Mouse (Mus musculus) midbrain, embryonic 16.5 days (tissue): ENCODE data around the gene Thra. TPM values are rescaled to one million over a fixed set of nuclear protein-coding genes. Genes with fewer than 3 reads are reported as not detected.

Source experiments
- ATAC-seq: fragments of 200-750 bp; cut with Nextera tagmentation; 2 replicates; pipeline ENCODE4 v1.8.0; 2017; ENCODE audit warnings: moderate TSS enrichment
- H3K27ac ChIP-seq: fragments of 300-500 bp; sonication (generic); 2 replicates; pipeline ENCODE4 v1.5.1; 2014; ENCODE audit warnings: mild to moderate bottlenecking, low read length, mixed read lengths
- H3K27me3 ChIP-seq: fragments of 300-500 bp; sonication (generic); 2 replicates; pipeline ENCODE4 v1.6.1; 2014; ENCODE audit warnings: low read depth, low read length, mixed read lengths; ENCODE audit not compliant: control insufficient read depth, insufficient read depth
- H3K36me3 ChIP-seq: fragments of 300-500 bp; sonication (generic); 2 replicates; pipeline ENCODE4 v1.6.1; 2014; ENCODE audit warnings: mild to moderate bottlenecking, low read length, moderate library complexity, mixed read lengths; ENCODE audit not compliant: control insufficient read depth, insufficient read depth
- H3K4me1 ChIP-seq: fragments of 300-500 bp; sonication (generic); 2 replicates; pipeline ENCODE4 v1.6.1; 2014; ENCODE audit warnings: mild to moderate bottlenecking, low read length, mixed read lengths; ENCODE audit not compliant: control insufficient read depth, insufficient read depth
- H3K4me2 ChIP-seq: fragments of 300-500 bp; sonication (generic); 2 replicates; pipeline ENCODE4 v1.6.1; 2014; ENCODE audit warnings: mild to moderate bottlenecking, low read length, mixed read lengths
- H3K4me3 ChIP-seq: fragments of 300-500 bp; sonication (generic); 2 replicates; pipeline ENCODE4 v1.5.1; 2014; ENCODE audit warnings: low read depth, mild to moderate bottlenecking, low read length, moderate library complexity, mixed read lengths
- H3K9ac ChIP-seq: fragments of 300-500 bp; sonication (generic); 2 replicates; pipeline ENCODE4 v1.6.1; 2014; ENCODE audit warnings: low read depth, low read length, mixed read lengths
- H3K9me3 ChIP-seq: fragments of 300-500 bp; sonication (generic); replicated peaks from 2 replicates; pipeline ENCODE4 v1.6.1; 2014; ENCODE audit warnings: mild to moderate bottlenecking, low read length, mixed read lengths; ENCODE audit not compliant: control insufficient read depth, poor library complexity, severe bottlenecking
- WGBS: fragments of 180-500 bp; shearing (Covaris S2); extraction: QIAGEN DNeasy Blood & Tissue Kit; methylation state at CpG from one replicate; pipeline ENCODE4 v1.1.7; 2014; 5-methylcytosine and 5-hydroxymethylcytosine counted together
- polyA plus RNA-seq: library from polyadenylated mRNA; unstranded; fragments of >200 nt; fragmentation: Nextera tagmentation; extraction: Ambion mirVana; gene quantifications from 2 replicates; pipeline ENCODE4 v1.2.1, GENCODE M21; 2015

The Thra gene
- 139 and 149 TPM in 2 replicates for polyA plus RNA-seq

GRCm38 (mm10) chr11:98740393-98741050 lies at the start of gene Thra:
Thra (plus strand) TSS chr11:98740638.
- H3K4me3 ChIP-seq = peak within 1 kb of the TSS; percentile 83
- H3K36me3 ChIP-seq = no peaks in the 10 kb centered on the region
- H3K4me1 ChIP-seq = peaks cover 43% of the 10 kb centered on the region
- peak; percentile 31 for ATAC-seq
- H3K4me2 ChIP-seq = peak within 1 kb of the TSS; percentile 93
- peak within 1 kb of the TSS; percentile 100 for H3K27ac ChIP-seq
- H3K9me3 ChIP-seq = no peaks in the 10 kb centered on the region
- WGBS = under 1% methylated on average over 22 of the region's 22 CpGs
- H3K9ac ChIP-seq = peak within 1 kb of the TSS; percentile 96
- no peaks in the 10 kb centered on the region for H3K27me3 ChIP-seq

GRCm38 (mm10) chr11:98693201-98693600 lies 47.2 kb upstream of the Thra start:
- H3K27me3 ChIP-seq = no peaks in the 10 kb centered on the region
- H3K9me3 ChIP-seq = no peaks in the 10 kb centered on the region
- H3K4me1 ChIP-seq = no peaks in the 10 kb centered on the region
- no peak overlapping the region for H3K9ac ChIP-seq
- H3K4me2 ChIP-seq = no peak overlapping the region
- ATAC-seq = no peak
- 78% methylated on average over 13 of the region's 13 CpGs for WGBS
- peaks cover 56% of the 10 kb centered on the region for H3K36me3 ChIP-seq
- H3K4me3 ChIP-seq = no peak overlapping the region
- no peak overlapping the region for H3K27ac ChIP-seq

GRCm38 (mm10) chr11:98693746-98694145 lies 46.7 kb upstream of the Thra start:
- Histone ChIP-seq H3K9me3 (no peaks in the 10 kb centered on the region), H3K9ac (no peak overlapping the region), H3K4me2 (no peak overlapping the region), H3K4me3 (no peak overlapping the region), H3K27ac (no peak overlapping the region), H3K27me3 (no peaks in the 10 kb centered on the region), H3K36me3 (peaks cover 55% of the 10 kb centered on the region), H3K4me1 (no peaks in the 10 kb centered on the region)
- 90% methylated on average over 8 of the region's 9 CpGs for WGBS
- no peak for ATAC-seq

GRCm38 (mm10) chr11:98694301-98694700 lies 46.1 kb upstream of the Thra start:
- Histone ChIP-seq H3K4me1 (no peaks in the 10 kb centered on the region), H3K27me3 (no peaks in the 10 kb centered on the region), H3K9me3 (no peaks in the 10 kb centered on the region), H3K9ac (no peak overlapping the region), H3K36me3 (peaks cover 55% of the 10 kb centered on the region), H3K4me3 (no peak overlapping the region), H3K27ac (no peak overlapping the region), H3K4me2 (no peak overlapping the region)
- no peak for ATAC-seq
- WGBS = 82% methylated on average over 9 of the region's 9 CpGs

GRCm38 (mm10) chr11:98695408-98695807 lies 45.0 kb upstream of the Thra start:
- Histone ChIP-seq H3K9ac (no peak overlapping the region), H3K4me1 (no peaks in the 10 kb centered on the region), H3K4me3 (no peak overlapping the region), H3K4me2 (no peak overlapping the region), H3K27ac (no peak overlapping the region), H3K36me3 (peaks cover 45% of the 10 kb centered on the region), H3K9me3 (no peaks in the 10 kb centered on the region), H3K27me3 (no peaks in the 10 kb centered on the region)
- no peak for ATAC-seq
- WGBS = 76% methylated on average over 14 of the region's 14 CpGs

GRCm38 (mm10) chr11:98696454-98697216 lies 43.8 kb upstream of the Thra start:
- H3K4me3 ChIP-seq = no peak overlapping the region
- ATAC-seq = no peak
- no peaks in the 10 kb centered on the region for H3K9me3 ChIP-seq
- H3K9ac ChIP-seq = no peak overlapping the region
- 86% methylated on average over 14 of the region's 14 CpGs for WGBS
- H3K4me1 ChIP-seq = no peaks in the 10 kb centered on the region
- no peaks in the 10 kb centered on the region for H3K27me3 ChIP-seq
- H3K27ac ChIP-seq = no peak overlapping the region
- peaks cover 40% of the 10 kb centered on the region for H3K36me3 ChIP-seq
- no peak overlapping the region for H3K4me2 ChIP-seq

- WGBS = 88% methylated on average over 12 of the region's 12 CpGs
- Histone ChIP-seq H3K27me3 (no peaks in the 10 kb centered on the region), H3K4me3 (no peak overlapping the region)
Measured at GRCm38 (mm10) chr11:98697225-98697624, 43.2 kb upstream of the Thra start.

GRCm38 (mm10) chr11:98698849-98699640 lies 41.4 kb upstream of the Thra start:
- Histone ChIP-seq H3K4me1 (no peaks in the 10 kb centered on the region), H3K9ac (no peak overlapping the region), H3K27me3 (no peaks in the 10 kb centered on the region), H3K27ac (no peak overlapping the region), H3K9me3 (no peaks in the 10 kb centered on the region), H3K36me3 (peaks cover 19% of the 10 kb centered on the region), H3K4me3 (no peak overlapping the region), H3K4me2 (no peak overlapping the region)
- 83% methylated on average over 16 of the region's 16 CpGs for WGBS
- no peak for ATAC-seq

More at GRCm38 (mm10) chr11:98697225-98697624, 43.2 kb upstream of the Thra start:
- peaks cover 36% of the 10 kb centered on the region for H3K36me3 ChIP-seq
- H3K4me1 ChIP-seq = no peaks in the 10 kb centered on the region
- no peak for ATAC-seq
- H3K4me2 ChIP-seq = no peak overlapping the region
- H3K27ac ChIP-seq = no peak overlapping the region
- H3K9ac ChIP-seq = no peak overlapping the region
- no peaks in the 10 kb centered on the region for H3K9me3 ChIP-seq
